Mouse (Mus musculus) central nervous system, embryonic 11.5 days (tissue): Measurements from ENCODE around the gene Rhno1. TPM values are rescaled to one million over a fixed set of nuclear protein-coding genes. Genes with fewer than 3 reads are reported as not detected.

Experiments used
- polyA plus RNA-seq: library from polyadenylated mRNA; depleted of rRNA; stranded (reverse); fragments of >200 nt; gene quantifications from 2 replicates; pipeline ENCODE4 v1.2.3, GENCODE M21; 2012; rRNA removed

Rhno1 gene
- polyA plus RNA-seq, result 64.5 and 65.9 TPM in 2 replicates

DNA sequence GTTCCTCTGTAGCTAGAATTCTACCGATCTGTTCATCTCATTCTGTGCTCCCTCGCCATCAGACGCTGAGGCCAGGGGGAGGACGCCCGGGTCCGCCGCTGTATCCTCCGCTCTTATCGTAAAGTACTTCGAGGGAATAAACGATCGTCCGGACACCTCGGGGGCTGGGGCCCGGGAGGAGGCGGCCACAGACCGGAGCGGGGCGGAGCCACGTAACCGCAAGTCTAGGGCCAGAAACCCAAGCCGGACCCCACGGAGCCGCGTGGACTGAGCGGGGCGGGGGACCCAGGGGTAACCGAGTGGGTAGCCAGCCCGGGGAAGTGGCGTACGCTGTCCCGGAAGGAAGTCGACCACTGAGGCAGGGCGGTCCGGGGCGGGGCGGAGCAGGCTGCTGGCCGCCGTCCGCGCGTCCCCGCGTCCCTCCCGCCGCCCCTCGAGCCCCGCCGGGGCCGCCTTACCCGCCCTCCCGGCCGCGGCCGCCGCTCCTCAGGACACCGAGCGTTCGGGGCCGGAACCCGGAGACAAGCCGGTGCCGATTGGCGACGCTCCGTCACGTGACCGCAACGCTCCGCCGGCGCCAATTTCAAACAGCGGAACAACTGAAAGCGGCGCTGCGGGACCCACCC is at the start of gene Rhno1, which contains the start of gene Foxm1:
Gene Rhno1, minus strand, starts transcription at position 531 of the 626 bp plus-strand sequence.
Gene Foxm1, plus strand, starts transcription at position 587 of the 626 bp plus-strand sequence.

DNA sequence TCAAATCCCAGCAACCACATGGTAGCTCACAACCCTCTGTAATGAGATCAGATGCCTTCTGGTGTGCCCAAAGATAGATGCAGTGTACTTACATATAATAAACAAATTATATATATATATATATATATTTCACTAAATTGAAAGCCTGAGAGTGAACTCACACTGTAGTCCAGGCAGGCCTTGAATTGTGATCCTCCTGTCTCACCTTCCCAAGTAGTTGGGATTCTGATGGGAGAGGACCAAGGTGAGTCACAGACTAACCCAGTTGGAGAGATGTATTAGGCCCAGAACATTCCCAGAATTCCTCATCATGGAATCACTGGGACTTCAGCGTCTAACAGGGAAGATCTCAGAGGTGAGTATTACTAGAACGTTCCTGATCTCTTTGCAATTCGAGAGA is 36.3 kb upstream of the Rhno1 start, which contains the start of gene Nrip2:
Gene Nrip2, plus strand, starts transcription at position 301 of the 400 bp plus-strand sequence.

DNA sequence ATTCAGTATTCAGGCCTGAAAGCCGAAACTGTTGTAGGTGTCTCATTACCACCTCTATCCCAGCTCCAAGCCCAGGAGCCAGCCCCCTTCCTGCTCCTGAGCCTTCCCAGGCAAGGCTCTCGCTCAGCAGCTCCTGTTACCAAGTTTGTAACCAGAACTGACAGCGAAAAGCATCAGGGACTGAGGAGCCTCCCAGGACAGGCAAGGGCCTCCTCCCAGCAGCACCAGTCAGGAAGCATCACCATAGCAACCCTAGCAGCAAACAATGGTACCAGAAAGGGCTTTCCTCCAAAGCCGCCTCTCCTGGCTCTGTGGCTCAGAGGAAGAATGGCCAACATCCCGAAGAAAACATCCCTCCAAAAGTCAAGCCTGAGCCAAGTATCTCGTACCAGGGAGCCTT is 12.5 kb upstream of the Rhno1 start, which contains the start of the genes Tex52 and Gm44596:
Gene Tex52, plus strand, starts transcription at position 265 of the 400 bp plus-strand sequence.
Gene Gm44596, plus strand, starts transcription at position 312 of the 400 bp plus-strand sequence.

DNA sequence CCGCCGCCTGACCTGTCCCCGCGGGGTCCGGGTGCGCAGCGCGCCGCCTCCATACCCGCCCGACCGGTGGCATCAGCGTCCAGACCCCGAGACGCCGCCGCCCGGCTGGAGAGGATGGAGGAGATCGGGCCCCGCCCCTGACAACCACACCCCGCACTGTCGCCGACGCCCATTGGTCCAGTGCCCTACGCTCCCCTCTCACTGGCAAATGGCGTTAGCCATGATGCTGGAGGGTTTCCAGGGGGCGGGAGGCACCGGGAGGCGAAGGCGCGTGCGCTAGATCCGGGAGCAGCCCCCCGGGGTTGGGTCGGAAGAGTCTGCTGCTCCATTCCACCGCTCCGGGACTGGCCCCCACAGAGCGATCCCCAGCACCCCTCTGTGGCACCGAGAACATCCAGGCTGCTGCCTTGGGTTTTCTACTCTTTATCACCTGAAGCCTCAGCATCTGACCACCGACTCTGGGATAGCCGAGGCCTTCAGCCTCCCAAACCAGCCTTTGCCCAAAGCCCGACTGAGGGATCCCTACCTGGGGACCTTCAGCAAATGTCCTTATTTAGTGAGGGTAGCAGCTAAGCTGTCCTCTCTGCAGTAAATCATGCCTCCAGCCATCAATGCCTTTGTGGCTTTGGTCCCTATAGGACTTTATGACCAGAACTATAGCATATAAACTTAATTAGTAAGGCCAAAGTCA is 6.8 kb downstream of the Rhno1 start, which contains the start of gene Tulp3:
Gene Tulp3, minus strand, starts transcription at position 126 of the 691 bp plus-strand sequence.

Other genes starting within 250 kb of the Rhno1 start
- 30.6 and 63.7 TPM in 2 replicates for gene Tspan9, start 219.3 kb downstream of the Rhno1 start, polyA plus RNA-seq
- 1.2 and 2.4 TPM in 2 replicates for gene Tead4, start 62.1 kb downstream of the Rhno1 start, polyA plus RNA-seq
- 28.6 and 40.2 TPM in 2 replicates for gene Tulp3, start 7.1 kb downstream of the Rhno1 start, polyA plus RNA-seq
- 95.8 and 111 TPM in 2 replicates for gene Foxm1, start 56 bp upstream of the Rhno1 start, polyA plus RNA-seq
- gene Tex52, start 12.5 kb upstream of the Rhno1 start, polyA plus RNA-seq, result 2.0 and 2.1 TPM in 2 replicates
- gene Gm44596, start 12.6 kb upstream of the Rhno1 start, polyA plus RNA-seq, result not detected in 2 replicates
- gene Nrip2, start 36.4 kb upstream of the Rhno1 start, polyA plus RNA-seq, result 1.3 and 1.8 TPM in 2 replicates
- 24.8 and 32.7 TPM in 2 replicates for gene Itfg2, start 62.0 kb upstream of the Rhno1 start, polyA plus RNA-seq
- 350 and 510 TPM in 2 replicates for gene Fkbp4, start 75.8 kb upstream of the Rhno1 start, polyA plus RNA-seq
- 0.75 and 2.4 TPM in 2 replicates for gene Pzp, start 163.8 kb upstream of the Rhno1 start, polyA plus RNA-seq
- not detected in 2 replicates for gene A2ml1, start 218.7 kb upstream of the Rhno1 start, polyA plus RNA-seq